ENCODE assay signal across 9 mouse cellular contexts in genomic region chr16:32803252-32803853, GRCm38 (mm10). TPM values are rescaled to one million over a fixed set of nuclear protein-coding genes. Genes with fewer than 3 reads are reported as not detected.
DNase-seq lines count a peak whose midpoint lies in the region; ATAC-seq and TF ChIP-seq lines count a peak whose summit lies in the region.
"Had no signal": no experiment of that assay in that cellular context is flagged by ENCODE, and none has a peak within 500 bp of the region (broad histone marks: within the 10 kb centered on the region; RNA-seq: fewer than 3 reads in every experiment).

No protein-coding gene starts in this region.

- no peak for TF ChIP-seq CTCF in lung, embryonic 14.5 days (IDR thresholded peaks at IDR 0.05; ENCODE audit: low read depth)

- H3K27ac ChIP-seq in midbrain, embryonic 11.5 days (ENCODE audit: low read depth, low read length): no peak overlapping the region
- no peak overlapping the region for H3K27ac ChIP-seq in midbrain, embryonic 10.5 days (replicated peaks)
- peak overlapping the region; percentile 52 for H3K27ac ChIP-seq in lung, embryonic 14.5 days (ENCODE audit: low read depth)

- H3K4me3 ChIP-seq in midbrain, embryonic 11.5 days (ENCODE audit: low read depth, low read length): no peak overlapping the region
- H3K4me3 ChIP-seq in midbrain, embryonic 10.5 days: no peak overlapping the region
- no peak overlapping the region for H3K4me3 ChIP-seq in lung, embryonic 14.5 days (ENCODE audit: low read depth, low read length)

- H3K9ac ChIP-seq in midbrain, embryonic 11.5 days (ENCODE audit: low read length): no peak overlapping the region
- no peak overlapping the region for H3K9ac ChIP-seq in lung, embryonic 14.5 days

- WGBS in midbrain, embryonic 11.5 days: 69% methylated on average over 6 of the region's 6 CpGs
- 69% methylated on average over 6 of the region's 6 CpGs for WGBS in midbrain, embryonic 10.5 days
- 26% methylated on average over 6 of the region's 6 CpGs for WGBS in lung, embryonic 14.5 days

- H3K4me1 ChIP-seq in midbrain, embryonic 11.5 days (ENCODE audit: control insufficient read depth, insufficient read depth, low read length): 0 out of 2 replicates have a peak, but pooled peaks cover 7% of the 10 kb centered on the region
- H3K4me1 ChIP-seq in midbrain, embryonic 10.5 days: peaks cover 35% of the 10 kb centered on the region
- peaks cover 18% of the 10 kb centered on the region; the same call in 1 of the 2 replicates for H3K4me1 ChIP-seq in lung, embryonic 14.5 days (ENCODE audit: insufficient read depth)

- no peaks in the 10 kb centered on the region for H3K9me3 ChIP-seq in midbrain, embryonic 11.5 days (ENCODE audit: control insufficient read depth, low read length)
- no peaks in the 10 kb centered on the region for H3K9me3 ChIP-seq in midbrain, embryonic 10.5 days (replicated peaks)
- H3K9me3 ChIP-seq in lung, embryonic 14.5 days (ENCODE audit: low read depth, low read length): no peaks in the 10 kb centered on the region

- DNase-seq in midbrain, embryonic 11.5 days (ENCODE audit: low spot score, missing footprints): peak; percentile 79
- DNase-seq in midbrain, embryonic 10.5 days (ENCODE audit: low spot score): no peak
- peak; percentile 44 to 55 for DNase-seq in cerebellum, adult 18-20 months
- DNase-seq in gastrocnemius, postnatal 14 days: peak; percentile 60
- peak; percentile 79 for DNase-seq in kidney, postnatal 10 days
- DNase-seq in lung, embryonic 14.5 days: peak; percentile 89
- DNase-seq in right cerebral cortex, postnatal 36 days (ENCODE audit: low spot score in 2 of 2): peak; percentile 12 to 27

- ATAC-seq in midbrain, embryonic 11.5 days (ENCODE audit: low FRiP score): peak; percentile 40; the same call in 1 of the 2 replicates
- ATAC-seq in lung, embryonic 14.5 days (ENCODE audit: insufficient read depth): peak; percentile 79
- no peak for ATAC-seq in CD4-positive, CD25-positive, alpha-beta regulatory T cell, adult 4 months

- intact Hi-C loops in gastrocnemius, postnatal 14 days (cut with DNase I; ENCODE audit: low total_unique reads): loop anchor here (10.0 kb wide), 1 partner anchor 351 kb away; no protein-coding TSS in a partner anchor

- no peaks in the 10 kb centered on the region for H3K36me3 ChIP-seq in midbrain, embryonic 11.5 days (ENCODE audit: control insufficient read depth, insufficient read depth, low read length)
- no peaks in the 10 kb centered on the region for H3K36me3 ChIP-seq in midbrain, embryonic 10.5 days
- no peaks in the 10 kb centered on the region for H3K36me3 ChIP-seq in lung, embryonic 14.5 days (ENCODE audit: insufficient read depth)

- H3K27me3 ChIP-seq in midbrain, embryonic 11.5 days (ENCODE audit: control insufficient read depth, insufficient read depth, low read length): no peaks in the 10 kb centered on the region
- no peaks in the 10 kb centered on the region for H3K27me3 ChIP-seq in midbrain, embryonic 10.5 days (ENCODE audit: low read depth, poor library complexity, severe bottlenecking)
- no peaks in the 10 kb centered on the region for H3K27me3 ChIP-seq in lung, embryonic 14.5 days (ENCODE audit: insufficient read depth, low read length)

- H3K4me2 ChIP-seq in midbrain, embryonic 11.5 days: no peak overlapping the region
- H3K4me2 ChIP-seq in lung, embryonic 14.5 days: no peak overlapping the region

RNA-seq across cellular contexts. Expression of gene Muc20, which starts 6.1 kb away (rescaled TPM):
- polyA plus RNA-seq in midbrain, embryonic 11.5 days (2014; fragmentation: Nextera tagmentation; extraction: Ambion mirVana): not detected in 2 replicates
- polyA plus RNA-seq in midbrain, embryonic 10.5 days (2016; fragmentation: Nextera tagmentation; extraction: Ambion mirVana): not detected in 2 replicates
- total RNA-seq in gastrocnemius, postnatal 14 days (2021): under 1 TPM; 0.08 to 0.20 TPM
- not detected in 2 replicates for polyA plus RNA-seq in lung, embryonic 14.5 days (2014; fragmentation: Nextera tagmentation; extraction: Ambion mirVana)
- under 1 TPM in 1 of 2 experiments, not detected in 1; 0.61 TPM for polyA plus RNA-seq in CD4-positive, CD25-positive, alpha-beta regulatory T cell, adult 4 months (2017; shearing (Covaris generic))

RNA-seq across cellular contexts. Expression of gene Smbd1, which starts 6.9 kb away (rescaled TPM):
- polyA plus RNA-seq in midbrain, embryonic 11.5 days (2014; fragmentation: Nextera tagmentation; extraction: Ambion mirVana): not detected in 2 replicates
- not detected in 2 replicates for polyA plus RNA-seq in midbrain, embryonic 10.5 days (2016; fragmentation: Nextera tagmentation; extraction: Ambion mirVana)
- not detected for total RNA-seq in gastrocnemius, postnatal 14 days (2021)
- polyA plus RNA-seq in lung, embryonic 14.5 days (2014; fragmentation: Nextera tagmentation; extraction: Ambion mirVana): not detected in 2 replicates
- not detected for polyA plus RNA-seq in CD4-positive, CD25-positive, alpha-beta regulatory T cell, adult 4 months (2017; shearing (Covaris generic))
- total RNA-seq: adrenal gland, postnatal 4 days had no signal
